Mouse (Mus musculus): Measurements from ENCODE around the gene Ric3. TPM values are rescaled to one million over a fixed set of nuclear protein-coding genes. Genes with fewer than 3 reads are reported as not detected.

The Ric3 gene
- total and polyA plus RNA-seq, 3 experiments, result 0.27 to 0.68 TPM; not detected in 1

DNA sequence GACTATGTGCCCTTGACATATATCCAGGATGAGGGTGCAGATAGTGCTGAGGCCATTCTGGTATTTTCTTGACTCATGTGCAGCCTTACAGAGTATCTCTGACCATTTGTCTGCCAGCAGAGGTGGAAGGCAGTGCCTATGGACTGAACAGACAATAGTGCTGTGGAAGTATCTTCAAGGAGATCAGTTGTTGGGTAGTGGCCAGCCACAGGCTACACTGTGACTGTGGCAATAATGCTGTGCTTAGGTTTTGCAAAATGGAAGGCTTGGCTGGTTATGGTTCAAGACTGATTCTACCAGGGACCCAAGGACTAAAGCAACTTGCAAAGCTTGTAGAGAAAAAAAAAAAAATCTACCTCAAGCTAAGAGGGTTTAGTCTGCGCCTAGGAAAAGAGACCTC, 70.6 kb downstream of the Ric3 start:
- Histone ChIP-seq H3K9me3 (replicated peaks) (no peaks in the 10 kb centered on the region), H3K4me3 (ENCODE audit: low read depth, low read length) (no peak overlapping the region), H3K4me1 (ENCODE audit: insufficient read depth, low read depth, low read length) (no peaks in the 10 kb centered on the region), H3K36me3 (replicated peaks) (no peaks in the 10 kb centered on the region), H3K27me3 (ENCODE audit: insufficient read depth, low read length) (peaks cover 4% of the 10 kb centered on the region; the same call in 1 of the 2 replicates)
- no peak for ATAC-seq (ENCODE audit: extremely low read depth, insufficient number of reproducible peaks, low FRiP score, poor library complexity, severe bottlenecking)
- no peak for TF ChIP-seq GATA2 (IDR thresholded peaks at IDR 0.05; ENCODE audit: borderline replicate concordance, low read depth, low read length)
- TF ChIP-seq TAL1 (conservative IDR thresholded peaks at IDR 0.05; ENCODE audit: low read depth, low read length), result no peak
- DNase-seq (ENCODE audit: low spot score), result no peak

DNA sequence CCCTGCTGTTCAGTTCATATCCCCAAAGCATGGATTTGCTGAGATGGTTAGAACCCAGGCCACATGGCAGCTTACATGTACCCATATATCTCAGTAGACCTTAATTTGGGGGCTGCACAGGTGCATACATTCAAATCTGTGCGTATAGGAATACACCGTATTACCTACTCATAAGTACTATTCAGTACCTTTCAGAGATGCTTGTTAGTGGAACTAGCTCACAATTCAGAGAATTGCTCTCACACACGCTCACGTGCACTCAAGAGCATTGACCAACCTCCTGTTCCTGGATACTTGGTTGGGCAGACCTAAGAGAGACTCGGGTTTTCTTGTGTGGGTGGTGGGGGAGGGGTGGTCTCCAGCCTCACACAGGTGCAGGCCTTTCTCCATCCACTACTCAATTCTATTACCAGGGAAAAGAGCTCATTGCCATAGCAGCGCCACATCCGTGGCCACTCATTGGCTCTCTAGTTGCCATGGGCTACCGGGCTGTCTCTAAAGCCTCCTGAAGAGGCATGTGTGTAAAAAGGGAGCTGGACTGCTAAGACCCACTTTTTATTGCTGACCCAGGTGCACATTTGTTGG, 71.4 kb downstream of the Ric3 start:
- ATAC-seq (ENCODE audit: extremely low read depth, insufficient number of reproducible peaks, low FRiP score, poor library complexity, severe bottlenecking), result no peak
- Histone ChIP-seq H3K27me3 (ENCODE audit: insufficient read depth, low read length) (peaks cover 4% of the 10 kb centered on the region; the same call in 1 of the 2 replicates), H3K4me3 (ENCODE audit: low read depth, low read length) (no peak overlapping the region), H3K4me1 (ENCODE audit: insufficient read depth, low read depth, low read length) (no peaks in the 10 kb centered on the region), H3K9me3 (replicated peaks) (no peaks in the 10 kb centered on the region), H3K36me3 (replicated peaks) (no peaks in the 10 kb centered on the region)
- TF ChIP-seq TAL1 (conservative IDR thresholded peaks at IDR 0.05; ENCODE audit: low read depth, low read length) (no peak), GATA2 (IDR thresholded peaks at IDR 0.05; ENCODE audit: borderline replicate concordance, low read depth, low read length) (no peak), GATA1 (IDR thresholded peaks at IDR 0.05; ENCODE audit: borderline replicate concordance, low read length) (no peak), POLR2AphosphoS5 (IDR thresholded peaks at IDR 0.05; ENCODE audit: insufficient replicate concordance, low read depth, low read length) (no peak), CTCF (IDR thresholded peaks at IDR 0.05; ENCODE audit: low read depth, low read length) (no peak)
- no peak for DNase-seq (ENCODE audit: low spot score)

DNA sequence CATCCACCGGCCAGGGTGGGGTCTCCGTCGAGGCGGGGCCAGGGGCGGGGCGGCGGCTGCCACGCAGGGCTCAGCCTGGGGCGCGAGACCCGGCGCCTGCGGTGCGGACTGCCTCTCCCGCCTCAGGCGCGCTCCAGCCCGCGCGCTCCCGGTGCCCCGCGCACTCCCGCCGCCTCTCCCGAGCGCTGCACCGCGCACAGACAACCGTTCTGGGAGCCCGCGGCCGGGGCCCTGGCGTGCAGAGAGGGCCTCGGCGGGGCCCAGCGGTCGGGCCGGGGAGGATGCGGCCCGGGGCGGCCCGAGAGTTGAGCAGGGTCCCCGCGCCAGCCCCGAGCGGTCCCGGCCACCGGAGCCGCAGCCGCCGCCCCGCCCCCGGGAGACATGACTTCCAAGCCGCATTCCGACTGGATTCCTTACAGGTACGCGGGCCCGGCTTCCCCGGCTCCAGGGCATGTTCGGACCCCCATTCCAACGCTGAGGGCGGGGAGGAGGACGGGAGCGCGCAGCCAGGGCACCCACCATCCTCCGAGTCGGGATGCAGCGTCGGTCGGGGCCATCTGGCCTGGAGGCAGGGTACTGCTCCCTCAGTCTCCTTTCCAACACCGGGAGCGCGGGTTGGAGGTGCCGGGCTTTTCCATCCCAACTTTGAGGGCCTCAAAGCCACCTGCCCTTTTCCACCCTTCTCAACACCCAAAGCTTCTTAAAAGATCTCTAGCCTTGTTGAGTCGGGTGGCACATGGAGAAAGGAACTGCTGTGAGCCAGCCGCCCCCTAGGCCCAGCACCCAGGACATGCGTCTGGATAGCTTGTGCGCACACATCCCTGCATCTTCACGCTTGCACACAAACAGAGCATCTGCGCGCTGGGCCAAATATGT, 72.2 kb downstream of the Ric3 start:
- ATAC-seq (ENCODE audit: extremely low read depth, insufficient number of reproducible peaks, low FRiP score, poor library complexity, severe bottlenecking), result no peak

DNA sequence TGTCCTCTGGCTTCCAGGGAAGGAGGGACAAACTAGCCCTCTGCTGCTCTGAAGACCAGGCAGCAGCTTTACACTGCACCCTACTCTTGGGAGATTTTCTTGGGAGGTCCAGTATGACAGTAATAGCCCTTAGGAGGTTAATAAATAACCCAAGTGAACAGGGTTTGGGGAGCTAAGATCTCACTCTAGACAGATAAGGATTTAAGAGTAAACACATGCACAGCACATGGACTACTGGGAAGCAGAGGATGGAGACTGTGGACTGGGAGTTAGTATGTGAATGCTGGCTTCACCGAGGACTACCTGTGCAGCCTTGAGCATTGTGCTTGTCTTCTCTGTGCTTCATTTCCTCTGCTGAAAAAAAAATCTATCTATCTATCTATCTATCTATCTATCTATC, 73.9 kb downstream of the Ric3 start:
- no peak overlapping the region for H3K4me3 ChIP-seq (ENCODE audit: low read depth, low read length)
- peaks cover 2% of the 10 kb centered on the region; the same call in 1 of the 2 replicates for H3K27me3 ChIP-seq (ENCODE audit: insufficient read depth, low read length)
- TF ChIP-seq GATA2 (IDR thresholded peaks at IDR 0.05; ENCODE audit: borderline replicate concordance, low read depth, low read length) (no peak), CTCF (IDR thresholded peaks at IDR 0.05; ENCODE audit: low read depth, low read length) (no peak), GATA1 (IDR thresholded peaks at IDR 0.05; ENCODE audit: borderline replicate concordance, low read length) (no peak), TAL1 (conservative IDR thresholded peaks at IDR 0.05; ENCODE audit: low read depth, low read length) (no peak), POLR2AphosphoS5 (IDR thresholded peaks at IDR 0.05; ENCODE audit: insufficient replicate concordance, low read depth, low read length) (no peak)
- H3K4me1 ChIP-seq (ENCODE audit: insufficient read depth, low read depth, low read length), result no peaks in the 10 kb centered on the region
- no peaks in the 10 kb centered on the region for H3K9me3 ChIP-seq (replicated peaks)
- H3K36me3 ChIP-seq (replicated peaks), result no peaks in the 10 kb centered on the region
- ATAC-seq (ENCODE audit: extremely low read depth, insufficient number of reproducible peaks, low FRiP score, poor library complexity, severe bottlenecking) (no peak), DNase-seq (ENCODE audit: low spot score) (no peak)

More for the DNA sequence above, 72.2 kb downstream of the Ric3 start:
- no peaks in the 10 kb centered on the region for H3K4me1 ChIP-seq (ENCODE audit: insufficient read depth, low read depth, low read length)
- H3K4me3 ChIP-seq (ENCODE audit: low read depth, low read length), result no peak overlapping the region
- no peaks in the 10 kb centered on the region for H3K36me3 ChIP-seq (replicated peaks)
- peaks cover 2% of the 10 kb centered on the region; the same call in 1 of the 2 replicates for H3K27me3 ChIP-seq (ENCODE audit: insufficient read depth, low read length)
- no peak for DNase-seq (ENCODE audit: low spot score)
- H3K9me3 ChIP-seq (replicated peaks), result no peaks in the 10 kb centered on the region
- TF ChIP-seq GATA2 (IDR thresholded peaks at IDR 0.05; ENCODE audit: borderline replicate concordance, low read depth, low read length) (no peak), CTCF (IDR thresholded peaks at IDR 0.05; ENCODE audit: low read depth, low read length) (no peak), GATA1 (IDR thresholded peaks at IDR 0.05; ENCODE audit: borderline replicate concordance, low read length) (no peak), TAL1 (conservative IDR thresholded peaks at IDR 0.05; ENCODE audit: low read depth, low read length) (no peak), POLR2AphosphoS5 (IDR thresholded peaks at IDR 0.05; ENCODE audit: insufficient replicate concordance, low read depth, low read length) (no peak)

DNA sequence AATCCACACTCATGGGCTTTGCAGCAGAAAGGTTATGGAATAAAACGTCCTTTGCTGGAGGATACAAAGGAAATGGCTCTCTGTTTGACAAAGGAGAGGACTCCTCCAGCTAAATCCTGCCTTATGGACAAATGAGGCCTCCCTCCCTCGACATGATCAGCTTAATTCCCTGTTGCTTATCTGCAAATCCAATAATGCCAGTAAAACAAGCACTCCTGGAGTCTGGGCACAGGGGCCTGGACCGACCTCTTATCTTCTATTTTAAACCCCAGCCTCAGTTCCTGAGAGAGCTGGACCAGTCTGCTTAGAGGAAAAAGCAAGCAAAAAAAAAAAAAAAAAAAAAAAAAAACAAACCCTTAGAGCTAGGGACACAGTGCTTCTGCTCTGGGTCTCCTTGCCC, 79.5 kb downstream of the Ric3 start:
- H3K27me3 ChIP-seq (ENCODE audit: insufficient read depth, low read length), result no peaks in the 10 kb centered on the region
- ATAC-seq (ENCODE audit: extremely low read depth, insufficient number of reproducible peaks, low FRiP score, poor library complexity, severe bottlenecking) (no peak), DNase-seq (ENCODE audit: low spot score) (no peak)
- H3K9me3 ChIP-seq (replicated peaks), result no peaks in the 10 kb centered on the region
- no peaks in the 10 kb centered on the region for H3K36me3 ChIP-seq (replicated peaks)
- TF ChIP-seq GATA1 (IDR thresholded peaks at IDR 0.05; ENCODE audit: borderline replicate concordance, low read length) (no peak), CTCF (IDR thresholded peaks at IDR 0.05; ENCODE audit: low read depth, low read length) (no peak), TAL1 (conservative IDR thresholded peaks at IDR 0.05; ENCODE audit: low read depth, low read length) (no peak), POLR2AphosphoS5 (IDR thresholded peaks at IDR 0.05; ENCODE audit: insufficient replicate concordance, low read depth, low read length) (no peak), GATA2 (IDR thresholded peaks at IDR 0.05; ENCODE audit: borderline replicate concordance, low read depth, low read length) (no peak)
- no peaks in the 10 kb centered on the region for H3K4me1 ChIP-seq (ENCODE audit: insufficient read depth, low read depth, low read length)
- no peak overlapping the region for H3K4me3 ChIP-seq (ENCODE audit: low read depth, low read length)

DNA sequence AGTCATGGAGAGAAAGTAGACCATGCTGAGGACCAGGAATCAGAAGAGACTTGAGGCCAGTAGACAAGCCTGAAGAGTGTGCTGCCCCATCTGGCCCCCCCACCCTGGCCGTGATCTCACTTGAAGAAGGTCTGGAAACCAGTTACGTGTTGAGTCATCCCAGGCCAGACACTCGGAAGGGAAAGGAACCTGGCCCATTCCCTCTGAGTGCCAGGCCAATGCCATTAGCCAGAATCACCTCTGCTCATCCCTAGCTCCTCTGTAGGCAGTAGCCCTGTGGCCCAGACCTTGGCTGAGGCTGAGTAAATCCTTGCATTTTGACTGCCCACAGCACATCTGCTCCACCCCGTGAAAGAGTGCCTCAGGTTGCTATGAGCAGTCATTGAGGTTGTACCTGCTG, 81.2 kb downstream of the Ric3 start:
- Histone ChIP-seq H3K27me3 (ENCODE audit: insufficient read depth, low read length) (no peaks in the 10 kb centered on the region), H3K4me1 (ENCODE audit: insufficient read depth, low read depth, low read length) (no peaks in the 10 kb centered on the region), H3K9me3 (replicated peaks) (no peaks in the 10 kb centered on the region), H3K36me3 (replicated peaks) (no peaks in the 10 kb centered on the region), H3K4me3 (ENCODE audit: low read depth, low read length) (no peak overlapping the region)
- DNase-seq (ENCODE audit: low spot score) (no peak), ATAC-seq (ENCODE audit: extremely low read depth, insufficient number of reproducible peaks, low FRiP score, poor library complexity, severe bottlenecking) (no peak)
- no peak for TF ChIP-seq POLR2AphosphoS5 (IDR thresholded peaks at IDR 0.05; ENCODE audit: insufficient replicate concordance, low read depth, low read length)

Measured in G1E (cell line).